ENCODE assay signal across 8 mouse cellular contexts in genomic region chr17:6743787-6744239, GRCm38 (mm10). TPM values are rescaled to one million over a fixed set of nuclear protein-coding genes. Genes with fewer than 3 reads are reported as not detected.
DNase-seq lines count a peak whose midpoint lies in the region; ATAC-seq and TF ChIP-seq lines count a peak whose summit lies in the region.

No protein-coding gene starts in this region.

- intact Hi-C loops in gastrocnemius, postnatal 36 days (cut with DNase I): no loop called here

- WGBS in hindbrain, embryonic 10.5 days: 85% methylated on average over 11 of the region's 11 CpGs
- WGBS in hindbrain, postnatal 0 days: 76% methylated on average over 11 of the region's 11 CpGs

- H3K36me3 ChIP-seq in hindbrain, embryonic 10.5 days: peaks cover 56% of the 10 kb centered on the region
- no peaks in the 10 kb centered on the region for H3K36me3 ChIP-seq in hindbrain, postnatal 0 days (ENCODE audit: insufficient read depth, low read length)

- peak overlapping the region; percentile 81; the same call in 1 of the 2 replicates for H3K27ac ChIP-seq in hindbrain, embryonic 10.5 days
- H3K27ac ChIP-seq in hindbrain, postnatal 0 days: no peak overlapping the region

- no peak for ATAC-seq in hindbrain, postnatal 0 days
- ATAC-seq in common myeloid progenitor, adult 5-6 weeks (replicated peaks; ENCODE audit: low read depth, poor library complexity, severe bottlenecking): peak; percentile 30

- H3K4me3 ChIP-seq in hindbrain, embryonic 10.5 days: no peak overlapping the region
- H3K4me3 ChIP-seq in hindbrain, postnatal 0 days (ENCODE audit: low read length): no peak overlapping the region

- peaks cover 98% of the 10 kb centered on the region for H3K4me1 ChIP-seq in hindbrain, embryonic 10.5 days (replicated peaks)
- H3K4me1 ChIP-seq in hindbrain, postnatal 0 days (ENCODE audit: insufficient read depth, low read length): peaks cover 30% of the 10 kb centered on the region

- H3K27me3 ChIP-seq in hindbrain, embryonic 10.5 days (ENCODE audit: insufficient read depth, poor library complexity, severe bottlenecking): no peaks in the 10 kb centered on the region
- no peaks in the 10 kb centered on the region for H3K27me3 ChIP-seq in hindbrain, postnatal 0 days (ENCODE audit: insufficient read depth, low read length)

- H3K9ac ChIP-seq in hindbrain, postnatal 0 days (replicated peaks; ENCODE audit: low read length): no peak overlapping the region

- TF ChIP-seq CTCF in hindbrain, postnatal 0 days (IDR thresholded peaks at IDR 0.05; ENCODE audit: low read depth): no peak

- H3K4me2 ChIP-seq in hindbrain, postnatal 0 days (ENCODE audit: low read depth, low read length): no peak overlapping the region

- no peak for DNase-seq in hindbrain, embryonic 10.5 days (ENCODE audit: low spot score)
- no peak for DNase-seq in hindbrain, postnatal 0 days (ENCODE audit: low spot score)
- DNase-seq in CD4-positive, CD25-positive, alpha-beta regulatory T cell, adult 2 months (ENCODE audit: low read depth, low spot score): peak; percentile 80
- peak; percentile 28 to 39 for DNase-seq in lung, postnatal 4 days
- DNase-seq in cerebellum, postnatal 25 days: no peak
- DNase-seq in gastrocnemius, postnatal 36 days: no peak
- DNase-seq in spleen, adult 12 weeks (ENCODE audit: low spot score): no peak

- no peaks in the 10 kb centered on the region for H3K9me3 ChIP-seq in hindbrain, embryonic 10.5 days
- no peaks in the 10 kb centered on the region for H3K9me3 ChIP-seq in hindbrain, postnatal 0 days (ENCODE audit: low read length)

RNA-seq across cellular contexts. Expression of gene Ezr, which starts 38.8 kb away (rescaled TPM):
- polyA plus RNA-seq in hindbrain, embryonic 10.5 days (2016; fragmentation: Nextera tagmentation; extraction: Ambion mirVana): 85.2 and 99.4 TPM in 2 replicates
- total RNA-seq in hindbrain, postnatal 0 days (2014; rRNA removed): 44.7 and 52.6 TPM in 2 replicates
- polyA plus RNA-seq in hindbrain, postnatal 0 days (2015; fragmentation: Nextera tagmentation; extraction: Ambion mirVana): 62.4 and 72.7 TPM in 2 replicates
- 175 and 186 TPM in 2 replicates for total RNA-seq in common myeloid progenitor, adult 5-6 weeks (2017)
- 1 to 10 TPM; 2.1 to 2.5 TPM for total RNA-seq in gastrocnemius, postnatal 36 days (2021)

Comparison
In these comparisons a context has a peak if more than half of its experiments do, and no peak if none do; other contexts are left out.
1. DNase-seq: peak in CD4-positive, CD25-positive, alpha-beta regulatory T cell, adult 2 months (single experiment) and lung, postnatal 4 days (2 of 2); none in hindbrain, embryonic 10.5 days (single experiment), hindbrain, postnatal 0 days (single experiment), cerebellum, postnatal 25 days (0 of 2), gastrocnemius, postnatal 36 days (0 of 2) and spleen, adult 12 weeks (single experiment).
2. RNA of gene Ezr, which starts 38.8 kb away (total RNA-seq): 175 to 186 TPM in common myeloid progenitor, adult 5-6 weeks and 44.7 to 52.6 TPM in hindbrain, postnatal 0 days; 2.1 to 2.5 TPM in gastrocnemius, postnatal 36 days; every median in the first group is over 10 times any median in the second.